Mouse (Mus musculus): ENCODE measurements around the gene Ptprd.

The Ptprd gene

GRCm38 (mm10) chr4:77558404-77559202, 653.2 kb downstream of the Ptprd start:
- CTCF ChIA-PET = no interaction called here

DNA sequence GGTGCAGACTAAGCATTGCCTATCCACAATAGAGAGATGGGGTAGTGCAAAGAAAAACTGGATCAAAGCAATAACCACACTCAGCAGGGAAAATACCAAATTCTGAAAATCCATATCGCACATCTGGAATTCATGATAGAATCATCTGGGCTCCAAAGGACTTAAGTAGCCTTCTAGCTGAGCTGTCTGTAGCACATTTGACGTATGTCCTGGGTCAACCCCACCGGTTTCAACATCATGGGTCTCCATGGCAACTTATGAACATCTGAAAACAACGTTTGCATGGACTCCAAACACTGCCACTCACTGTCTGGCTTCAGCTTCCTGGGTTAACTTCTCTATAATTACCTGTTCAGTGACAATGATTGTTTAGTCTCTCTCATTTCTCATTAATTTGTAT, 655.9 kb downstream of the Ptprd start:
- CTCF ChIA-PET = no interaction called here

DNA sequence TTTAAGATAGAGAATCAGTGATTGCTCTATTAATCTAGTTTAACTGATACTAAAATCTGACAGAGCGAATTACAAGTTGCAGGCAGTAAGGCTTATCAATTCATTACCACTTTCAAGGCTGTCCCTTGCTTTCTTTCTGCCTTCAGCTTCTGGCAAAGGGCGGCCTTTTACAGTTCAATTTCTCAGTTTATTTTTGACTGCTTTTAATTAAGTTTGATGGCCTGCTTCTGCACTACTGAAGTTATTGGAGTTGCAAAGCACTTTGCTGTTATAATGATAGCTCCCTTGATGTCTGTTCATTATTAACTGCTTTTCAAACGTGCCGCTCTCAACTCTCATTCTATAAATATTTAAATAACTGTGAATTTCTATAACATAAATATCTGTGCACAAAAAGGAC, 673.9 kb downstream of the Ptprd start:
- CTCF ChIA-PET = no interaction called here

- CTCF ChIA-PET = no interaction called here
These were observed 674.4 kb downstream of the Ptprd start for GRCm38 (mm10) chr4:77537336-77537735.

DNA sequence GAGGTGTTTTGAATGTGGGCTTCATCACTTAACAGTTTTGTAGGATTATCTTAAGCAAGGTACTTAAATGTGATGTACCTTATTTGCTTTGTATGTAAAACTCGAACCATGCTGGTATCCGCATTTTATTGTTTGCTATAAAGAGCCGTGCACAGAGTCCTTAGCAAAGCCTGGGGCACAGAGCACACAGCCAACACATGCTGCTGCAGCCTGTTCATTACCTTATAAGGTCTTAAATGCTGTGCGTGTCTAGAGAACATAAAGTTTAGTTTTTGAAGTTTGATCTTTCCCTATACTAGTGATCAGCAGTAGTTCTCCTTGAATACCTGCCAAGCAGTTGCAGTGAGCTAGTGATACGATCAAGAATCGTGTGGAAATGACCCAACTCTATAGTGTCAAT, 676.2 kb downstream of the Ptprd start:
- CTCF ChIA-PET = no interaction called here

DNA sequence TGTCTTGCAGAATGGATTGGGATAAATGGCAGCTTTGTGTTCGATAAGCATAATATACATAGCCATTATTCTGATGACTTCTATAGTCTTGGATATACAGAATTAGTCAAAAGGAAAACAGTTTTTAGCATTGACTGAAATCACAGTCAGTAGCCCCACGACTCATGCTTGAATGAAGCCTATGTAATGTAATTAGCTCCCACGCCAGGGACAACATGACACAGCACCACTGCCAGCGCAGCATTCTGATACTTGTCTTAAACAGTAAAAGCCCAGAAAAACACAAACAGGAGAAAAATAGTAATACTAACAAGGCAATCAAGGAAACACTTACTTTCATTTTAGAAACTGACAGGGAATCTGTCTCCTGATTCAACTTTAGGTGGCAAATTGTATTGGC, 677.2 kb downstream of the Ptprd start:
- CTCF ChIA-PET = no interaction called here

GRCm38 (mm10) chr4:77519166-77519565, 692.6 kb downstream of the Ptprd start:
- CTCF ChIA-PET = no interaction called here

- CTCF ChIA-PET = no interaction called here
These were observed 697.7 kb downstream of the Ptprd start for GRCm38 (mm10) chr4:77513914-77514628.

DNA sequence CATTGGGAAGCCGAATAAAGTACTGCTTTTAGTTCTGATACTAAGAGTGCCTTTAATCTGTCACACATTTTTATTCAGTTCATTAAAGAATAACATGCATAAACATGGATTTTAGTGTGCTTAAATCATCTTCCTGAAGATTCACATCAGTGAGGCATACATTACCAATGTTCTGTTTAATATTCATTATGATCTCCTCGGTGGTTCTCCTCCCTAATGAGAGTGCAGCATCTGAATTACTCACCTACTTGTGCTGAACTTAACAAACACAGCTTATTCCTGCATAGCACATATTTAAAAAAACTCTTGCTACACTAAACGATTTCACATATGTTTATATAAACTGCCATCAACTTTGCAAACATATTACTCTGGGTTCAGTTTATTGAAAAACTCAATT, 698.7 kb downstream of the Ptprd start:
- CTCF ChIA-PET = no interaction called here

DNA sequence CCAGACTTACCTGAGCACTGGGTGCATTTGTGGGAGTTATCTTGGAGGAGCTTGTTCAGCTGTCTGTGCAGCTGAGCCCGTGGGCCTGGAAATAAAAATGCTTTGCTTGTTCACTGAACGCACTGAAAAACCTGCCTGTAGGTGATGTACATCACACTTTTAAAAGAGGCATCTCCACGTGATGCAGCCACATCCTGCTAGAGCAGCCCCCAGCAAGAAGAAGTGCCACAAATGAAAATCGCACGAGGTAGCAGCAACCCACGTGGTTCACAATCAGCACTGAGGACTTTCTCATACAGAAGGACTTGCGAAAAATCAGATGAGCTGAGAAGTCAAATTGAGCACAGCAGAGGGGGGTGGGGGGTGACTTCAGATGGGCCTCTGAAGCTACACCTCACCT, 757.7 kb downstream of the Ptprd start:
- CTCF ChIA-PET = no interaction called here

- CTCF ChIA-PET = no interaction called here
These were observed 812.6 kb downstream of the Ptprd start for GRCm38 (mm10) chr4:77399146-77399545.

DNA sequence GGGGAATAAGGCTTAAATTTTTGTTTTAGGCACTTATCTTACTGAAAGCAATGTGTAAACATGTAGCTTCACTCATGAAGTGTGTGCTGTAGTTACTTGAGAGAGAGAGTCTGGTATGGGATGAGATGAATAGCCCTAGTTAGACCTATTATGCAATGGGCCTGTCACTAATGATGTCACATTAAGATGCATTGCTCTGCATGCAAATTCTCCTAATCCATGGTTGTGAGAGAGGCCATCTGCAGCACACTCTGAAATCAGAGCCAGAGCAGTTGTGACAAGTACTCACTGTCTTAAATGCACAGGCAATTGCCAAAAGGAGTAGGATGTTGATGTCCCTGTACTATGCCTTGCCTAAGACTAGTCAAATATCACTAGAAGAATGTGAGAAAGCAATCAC, 850.0 kb downstream of the Ptprd start:
- CTCF ChIA-PET = no interaction called here

DNA sequence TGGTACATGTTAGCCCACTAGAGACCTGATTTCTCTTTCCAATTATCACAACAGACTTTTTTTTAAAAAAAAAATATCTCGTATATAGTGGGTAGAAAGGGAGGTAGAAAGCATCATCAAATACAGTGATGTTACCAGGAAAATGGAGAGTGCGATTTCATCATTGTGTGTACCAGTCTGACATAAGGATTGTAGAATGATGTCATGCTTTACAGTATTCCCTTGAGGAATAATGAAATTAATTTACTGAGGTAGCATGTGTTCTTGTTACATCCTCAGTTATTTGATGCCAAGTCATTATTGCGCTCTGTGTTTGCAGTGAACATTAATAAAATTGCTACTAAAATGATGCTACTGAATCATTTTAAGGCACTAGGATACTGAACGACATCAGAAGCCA, 884.6 kb downstream of the Ptprd start:
- CTCF ChIA-PET = no interaction called here

DNA sequence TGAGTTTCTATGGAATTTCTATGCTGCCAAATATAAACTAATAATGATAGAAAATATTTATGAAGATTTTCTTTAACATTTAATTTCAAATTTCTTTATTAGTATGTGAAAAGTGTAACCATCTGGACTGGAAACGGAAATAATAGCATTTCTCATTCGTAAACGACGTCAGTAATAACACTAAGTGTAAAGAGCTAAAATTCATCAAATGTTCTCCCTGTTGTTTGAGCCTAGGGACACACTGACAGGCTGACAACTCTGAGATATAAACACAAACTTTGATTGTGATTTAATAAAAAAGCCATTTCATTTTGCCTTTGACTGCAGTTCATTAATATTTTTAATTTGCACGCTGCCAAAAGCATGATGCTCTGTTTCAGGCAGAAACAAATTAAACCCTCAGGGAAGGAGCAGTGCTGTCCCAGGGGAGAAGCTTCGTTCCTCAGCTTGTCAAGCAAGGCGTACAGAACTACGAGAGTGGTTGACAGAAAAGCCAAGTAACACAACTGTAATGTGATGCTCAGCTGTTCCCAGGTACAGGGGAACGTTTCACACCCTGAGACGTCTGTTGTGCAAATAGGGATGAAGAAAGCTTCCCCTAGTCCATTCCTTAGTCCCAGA, 894.6 kb downstream of the Ptprd start:
- CTCF ChIA-PET = no interaction called here

- CTCF ChIA-PET = no interaction called here
These were observed 895.1 kb downstream of the Ptprd start for GRCm38 (mm10) chr4:77316644-77317043.

GRCm38 (mm10) chr4:77310127-77310788, 901.5 kb downstream of the Ptprd start:
- CTCF ChIA-PET = no interaction called here

DNA sequence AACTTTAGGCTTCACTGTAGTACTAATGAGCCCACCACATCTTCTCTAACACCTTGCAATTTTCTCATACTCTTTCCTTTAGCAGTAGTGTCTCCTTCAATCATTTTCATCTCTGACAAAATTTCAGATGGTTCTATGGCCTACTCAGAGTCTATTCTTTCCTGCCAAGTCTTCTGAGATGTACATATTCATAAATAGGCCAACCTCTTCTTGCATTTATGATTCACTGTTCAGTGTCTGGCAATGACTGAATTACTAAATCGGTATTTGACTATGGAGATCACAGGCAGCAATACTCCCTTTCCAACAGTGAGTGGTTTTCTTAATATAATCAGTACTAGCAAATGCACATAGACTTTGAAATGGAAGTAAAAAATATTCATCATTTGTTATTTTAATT, 928.3 kb downstream of the Ptprd start:
- CTCF ChIA-PET = no interaction called here

DNA sequence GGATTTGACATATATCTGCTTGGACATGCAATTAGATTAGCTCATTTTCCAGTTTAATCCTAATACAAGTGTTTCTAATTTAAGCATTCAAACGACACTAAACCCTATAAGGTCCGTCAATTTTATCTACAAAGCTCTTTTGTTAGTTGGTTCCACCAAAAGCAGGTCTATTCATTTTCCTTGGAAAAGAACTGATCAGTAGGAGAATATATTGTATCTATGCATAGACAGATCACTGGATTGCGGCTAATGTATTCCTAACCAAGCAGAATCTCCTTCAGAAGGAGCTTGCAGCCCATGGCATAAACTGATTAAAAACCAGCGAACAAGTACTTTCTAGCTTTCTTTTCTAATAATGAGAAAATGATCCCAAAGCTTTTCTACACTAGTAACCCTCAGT, 933.8 kb downstream of the Ptprd start:
- CTCF ChIA-PET = no interaction called here

DNA sequence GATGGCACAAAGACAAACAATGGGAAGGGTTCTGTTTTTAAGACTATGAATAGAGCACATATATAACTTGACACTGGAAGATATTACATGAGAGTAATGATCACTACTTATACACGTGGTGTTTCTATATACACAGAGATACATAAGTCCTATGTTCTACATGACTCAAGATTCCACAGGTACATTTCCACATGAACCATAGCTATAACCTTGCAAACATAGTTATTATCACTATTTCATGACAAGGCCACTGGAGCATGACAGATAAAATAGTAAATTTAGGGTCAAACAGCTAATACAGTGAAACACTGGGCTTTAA, 951.8 kb downstream of the Ptprd start:
- CTCF ChIA-PET = no interaction called here

- CTCF ChIA-PET = no interaction called here
These were observed 952.4 kb downstream of the Ptprd start for GRCm38 (mm10) chr4:77259250-77259971.

GRCm38 (mm10) chr4:77251188-77251587, 960.6 kb downstream of the Ptprd start:
- CTCF ChIA-PET = no interaction called here

DNA sequence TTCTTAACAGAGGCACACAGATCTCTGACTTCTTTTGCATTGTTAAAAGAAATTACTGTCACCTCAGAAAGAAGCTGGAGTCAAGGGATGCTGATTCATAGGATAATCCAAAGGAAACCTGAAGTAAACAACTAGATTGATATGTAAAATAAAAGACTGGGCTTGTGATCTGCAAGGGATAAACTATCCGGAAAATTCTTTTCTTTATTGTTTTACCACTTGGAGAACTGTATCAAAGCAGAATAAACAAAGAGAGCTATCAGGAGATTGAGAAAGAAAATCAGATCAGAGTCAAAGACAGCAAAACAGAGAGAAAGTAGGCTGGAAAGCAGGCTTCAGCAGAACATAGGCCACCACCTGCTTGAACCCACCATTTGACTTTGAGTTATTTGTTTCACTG, 962.0 kb downstream of the Ptprd start:
- CTCF ChIA-PET = no interaction called here
